Mouse (Mus musculus) spleen, adult 18-20 months (tissue): ENCODE data around the gene Lsm2.

Source experiments
- DNase-seq, 2 experiments: peaks; one replicate each; pipeline ENCODE4 v3.0.0; 2022; ENCODE audit warnings: mixed read lengths in 2 of 2

The Lsm2 gene

DNA sequence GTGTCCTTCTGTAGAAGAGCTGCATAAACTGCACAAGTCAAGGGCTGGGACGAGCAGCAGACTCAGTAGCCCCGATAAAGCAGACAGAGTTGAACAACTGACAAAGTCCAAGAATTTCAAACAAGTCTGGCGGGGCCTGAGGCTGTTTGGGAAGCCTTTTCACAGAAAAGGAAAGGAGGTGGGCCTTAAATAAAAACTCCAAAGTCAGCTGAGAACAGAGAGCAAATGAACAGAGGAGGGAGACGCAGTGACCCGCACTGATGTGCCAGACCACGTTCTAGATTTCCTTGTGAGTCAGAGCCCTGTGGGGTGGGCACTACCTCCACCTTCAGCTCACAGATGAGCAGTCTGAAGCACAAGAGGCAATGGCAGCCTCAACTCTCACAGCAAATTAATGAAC is 53.2 kb downstream of the Lsm2 start:
- no peak for DNase-seq
